Mouse (Mus musculus): ENCODE data around the gene Ndufb5.

GRCm38 (mm10) chr3:32770781-32771180 lies 34.0 kb downstream of the Ndufb5 start:
- TF ChIP-seq CTCF (IDR thresholded peaks at IDR 0.05), result no peak
- TF ChIP-seq POLR2A (IDR thresholded peaks at IDR 0.05; ENCODE audit: insufficient read depth, low read depth, low read length), result no peak
- TF ChIP-seq EP300 (IDR thresholded peaks at IDR 0.05; ENCODE audit: insufficient read depth, low read depth, low read length), result no peak
